Comparison of ENCODE assay signal across 10 mouse cellular contexts in genomic region chr10:79636287-79636686, GRCm38 (mm10). TPM values are rescaled to one million over a fixed set of nuclear protein-coding genes. Genes with fewer than 3 reads are reported as not detected.
A peak's percentile ranks its signal among the peaks of the same experiment; 100 is the strongest.
DNase-seq lines count a peak whose midpoint lies in the region; ATAC-seq lines count a peak whose summit lies in the region.
"Had no signal": no experiment of that assay in that cellular context is flagged by ENCODE, and none has a peak within 500 bp of the region (broad histone marks: within the 10 kb centered on the region; RNA-seq: fewer than 3 reads in every experiment).

No protein-coding gene starts in this region.

- 81% methylated on average over 8 of the region's 8 CpGs for WGBS in hindbrain, embryonic 10.5 days
- 76% methylated on average over 8 of the region's 8 CpGs for WGBS in midbrain, embryonic 13.5 days

- H3K4me1 ChIP-seq in hindbrain, embryonic 10.5 days (replicated peaks) = peaks cover 54% of the 10 kb centered on the region
- peaks cover 23% of the 10 kb centered on the region for H3K4me1 ChIP-seq in midbrain, embryonic 13.5 days (replicated peaks)

- peak; percentile 2; the same call in 1 of the 2 replicates for ATAC-seq in midbrain, embryonic 13.5 days

- H3K9ac ChIP-seq in midbrain, embryonic 13.5 days (replicated peaks) = peak overlapping the region; percentile 87

- H3K9me3 ChIP-seq in hindbrain, embryonic 10.5 days = no peaks in the 10 kb centered on the region
- no peaks in the 10 kb centered on the region for H3K9me3 ChIP-seq in midbrain, embryonic 13.5 days

- 0 out of 2 replicates have a peak overlapping the region, but pooled peaks have one; percentile 94 for H3K27ac ChIP-seq in hindbrain, embryonic 10.5 days
- H3K27ac ChIP-seq in midbrain, embryonic 13.5 days = peak overlapping the region; percentile 92

- peaks cover 33% of the 10 kb centered on the region for H3K27me3 ChIP-seq in hindbrain, embryonic 10.5 days (ENCODE audit: insufficient read depth, poor library complexity, severe bottlenecking)
- H3K27me3 ChIP-seq in midbrain, embryonic 13.5 days = peaks cover 36% of the 10 kb centered on the region

- peak; percentile 60 for DNase-seq in cerebellum, adult 11-12 months
- DNase-seq in cerebellum, adult 8-10 months = no peak
- peak; percentile 63 to 64 for DNase-seq in cerebellum, postnatal 10 days
- no peak for DNase-seq in hindbrain, embryonic 10.5 days (ENCODE audit: low spot score)
- no peak for DNase-seq in adipocyte (ENCODE audit: low spot score)
- DNase-seq in right cerebral cortex, postnatal 14 days = no peak
- DNase-seq in frontal cortex, postnatal 10 days (ENCODE audit: low spot score in 2 of 2) = no peak

- peak overlapping the region; percentile 86 for H3K4me3 ChIP-seq in hindbrain, embryonic 10.5 days
- H3K4me3 ChIP-seq in midbrain, embryonic 13.5 days (replicated peaks) = peak overlapping the region; percentile 75

- H3K36me3 ChIP-seq in hindbrain, embryonic 10.5 days = no peaks in the 10 kb centered on the region
- no peaks in the 10 kb centered on the region for H3K36me3 ChIP-seq in midbrain, embryonic 13.5 days

- H3K4me2 ChIP-seq in midbrain, embryonic 13.5 days (replicated peaks) = peak overlapping the region; percentile 66

RNA-seq across cellular contexts. Expression of gene Shc2, which starts 1.4 kb away (rescaled TPM):
- polyA plus RNA-seq in hindbrain, embryonic 10.5 days (2016; fragmentation: Nextera tagmentation; extraction: Ambion mirVana) = 20.5 and 22.6 TPM in 2 replicates
- polyA plus RNA-seq in midbrain, embryonic 13.5 days (2015; fragmentation: Nextera tagmentation; extraction: Ambion mirVana) = 18.4 and 20.5 TPM in 2 replicates

RNA-seq across cellular contexts. Expression of gene Odf3l2, which starts 9.3 kb away (rescaled TPM):
- polyA plus RNA-seq in hindbrain, embryonic 10.5 days (2016; fragmentation: Nextera tagmentation; extraction: Ambion mirVana) = not detected in 2 replicates
- polyA plus RNA-seq in midbrain, embryonic 13.5 days (2015; fragmentation: Nextera tagmentation; extraction: Ambion mirVana) = 0.27 TPM in 1 of 2 replicates, not detected in the other
- polyA plus RNA-seq: heart, postnatal 0 days; liver, embryonic 16.5 days had no signal

RNA-seq across cellular contexts. Expression of gene C2cd4c, which starts 22.5 kb away (rescaled TPM):
- polyA plus RNA-seq in hindbrain, embryonic 10.5 days (2016; fragmentation: Nextera tagmentation; extraction: Ambion mirVana) = 0.02 and 0.07 TPM in 2 replicates
- polyA plus RNA-seq in midbrain, embryonic 13.5 days (2015; fragmentation: Nextera tagmentation; extraction: Ambion mirVana) = 0.24 and 0.28 TPM in 2 replicates
- polyA plus RNA-seq: heart, postnatal 0 days; liver, embryonic 16.5 days had no signal

RNA-seq across cellular contexts. Expression of gene Madcam1, which starts 28.1 kb away (rescaled TPM):
- polyA plus RNA-seq in hindbrain, embryonic 10.5 days (2016; fragmentation: Nextera tagmentation; extraction: Ambion mirVana) = 1.4 and 1.5 TPM in 2 replicates
- polyA plus RNA-seq in midbrain, embryonic 13.5 days (2015; fragmentation: Nextera tagmentation; extraction: Ambion mirVana) = 0.50 and 0.90 TPM in 2 replicates

RNA-seq across cellular contexts. Expression of gene Tpgs1, which starts 32.9 kb away (rescaled TPM):
- polyA plus RNA-seq in hindbrain, embryonic 10.5 days (2016; fragmentation: Nextera tagmentation; extraction: Ambion mirVana) = 66.0 and 76.6 TPM in 2 replicates
- polyA plus RNA-seq in midbrain, embryonic 13.5 days (2015; fragmentation: Nextera tagmentation; extraction: Ambion mirVana) = 80.8 and 84.1 TPM in 2 replicates

Comparison
In these comparisons a context has a peak if more than half of its experiments do, and no peak if none do; other contexts are left out.
1. DNase-seq: peak in cerebellum, adult 11-12 months (single experiment) and cerebellum, postnatal 10 days (2 of 2); none in cerebellum, adult 8-10 months (single experiment), hindbrain, embryonic 10.5 days (single experiment), adipocyte (single experiment), right cerebral cortex, postnatal 14 days (single experiment) and frontal cortex, postnatal 10 days (0 of 2).